Comparison of ENCODE assay signal across 8 mouse cellular contexts in genomic region chr10:30810247-30810966, GRCm38 (mm10). TPM values are rescaled to one million over a fixed set of nuclear protein-coding genes. Genes with fewer than 3 reads are reported as not detected.
DNase-seq lines count a peak whose midpoint lies in the region; TF ChIP-seq lines count a peak whose summit lies in the region.

No protein-coding gene starts in this region.

- peak; percentile 10 for DNase-seq in right cerebral cortex, adult 18-20 months
- no peak for DNase-seq in right cerebral cortex, postnatal 36 days (ENCODE audit: low spot score in 2 of 2)
- peak; percentile 47 to 58 for DNase-seq in cerebellum, postnatal 14 days
- DNase-seq in heart, adult 2 months = peak; percentile 46 to 49
- DNase-seq in kidney, adult 8-10 months = peak; percentile 29 to 50
- peak; percentile 58 for DNase-seq in lung, postnatal 25 days (ENCODE audit: low spot score)
- peak; percentile 13 for DNase-seq in telencephalon, adult 2 months (ENCODE audit: low read depth, low spot score)
- DNase-seq in ovary, postnatal 10 days (ENCODE audit: low spot score) = no peak

- H3K27ac ChIP-seq in heart, adult 2 months = peak overlapping the region; percentile 30

- intact Hi-C loops in heart, adult 2 months (cut with DNase I) = loop anchor here (5.0 kb wide), 2 partner anchors 93 to 208 kb away; partner anchors contain the start of gene Trmt11

- TF ChIP-seq CTCF in heart, adult 2 months (IDR thresholded peaks at IDR 0.05) = no peak

- no peaks in the 10 kb centered on the region for H3K27me3 ChIP-seq in heart, adult 2 months (ENCODE audit: control insufficient read depth, insufficient read depth, low read length)

- H3K36me3 ChIP-seq in heart, adult 2 months (ENCODE audit: control insufficient read depth, insufficient read depth, low read length) = no peaks in the 10 kb centered on the region

- H3K79me2 ChIP-seq in heart, adult 2 months (replicated peaks; ENCODE audit: control insufficient read depth, insufficient read depth, low read length) = no peaks in the 10 kb centered on the region

- TF ChIP-seq POLR2A in heart, adult 2 months (IDR thresholded peaks at IDR 0.05; ENCODE audit: insufficient read depth, low read depth, low read length) = no peak

- WGBS in heart, adult 2 months = 21% methylated on average over 9 of the region's 9 CpGs

- peak overlapping the region; percentile 85 for H3K9ac ChIP-seq in heart, adult 2 months (ENCODE audit: low read depth, low read length)

- TF ChIP-seq EP300 in heart, adult 2 months (IDR thresholded peaks at IDR 0.05; ENCODE audit: insufficient read depth, low read depth, low read length) = no peak

- H3K4me1 ChIP-seq in heart, adult 2 months (ENCODE audit: control insufficient read depth, insufficient read depth, low read length) = peaks cover 2% of the 10 kb centered on the region

- H3K4me3 ChIP-seq in heart, adult 2 months = peak overlapping the region; percentile 56

RNA-seq across cellular contexts. Expression of gene Ncoa7, which starts 7.3 kb away (rescaled TPM):
- total RNA-seq in heart, adult 2 months (2021) = 1 to 10 TPM; 3.4 to 4.7 TPM
- 1.2 and 1.5 TPM in 2 replicates for polyA plus RNA-seq in heart, adult 2 months (2012; rRNA removed)

RNA-seq across cellular contexts. Expression of gene Hey2, which starts 32.2 kb away (rescaled TPM):
- total RNA-seq in heart, adult 2 months (2021) = 1 to 10 TPM; 3.8 to 6.8 TPM
- polyA plus RNA-seq in heart, adult 2 months (2012; rRNA removed) = 7.0 and 8.3 TPM in 2 replicates

Comparison
In these comparisons a context has a peak if more than half of its experiments do, and no peak if none do; other contexts are left out.
1. DNase-seq: peak in right cerebral cortex, adult 18-20 months (single experiment), cerebellum, postnatal 14 days (2 of 2), heart, adult 2 months (2 of 2), kidney, adult 8-10 months (2 of 2), lung, postnatal 25 days (single experiment) and telencephalon, adult 2 months (single experiment); none in right cerebral cortex, postnatal 36 days (0 of 2) and ovary, postnatal 10 days (single experiment).